Mouse (Mus musculus): Measurements from ENCODE around the gene Hadha.

DNA sequence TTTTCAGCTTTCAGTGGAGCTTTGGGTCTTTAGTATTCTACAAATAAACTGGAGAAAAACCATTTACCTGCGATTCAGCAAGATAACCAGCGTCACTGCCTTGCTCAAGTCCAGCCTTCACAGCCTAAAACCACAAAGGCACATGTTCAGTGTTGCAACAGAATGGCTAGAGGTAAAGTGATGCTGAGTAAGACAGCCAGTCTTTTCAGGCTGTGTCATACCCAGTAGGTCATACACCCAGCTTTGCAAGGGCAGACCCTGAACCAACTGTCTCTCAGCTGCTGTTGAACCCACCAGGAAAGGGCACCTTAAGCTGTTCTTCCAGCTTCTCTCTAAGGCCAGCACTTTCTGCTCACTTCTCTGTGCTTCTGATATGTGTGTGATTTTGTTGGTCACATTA lies 22.8 kb downstream of the Hadha start:
- TF ChIP-seq GATA1 (IDR thresholded peaks at IDR 0.05; ENCODE audit: borderline replicate concordance, low read length): no peak
- TF ChIP-seq FLI1 (IDR thresholded peaks at IDR 0.05; ENCODE audit: low read length): no peak

Data from megakaryocyte, embryonic 14.5 days (primary cell).